In genomic region chr19:6530359-6530758, GRCm38 (mm10) we compare ENCODE assay signal across 12 mouse cellular contexts. TPM values are rescaled to one million over a fixed set of nuclear protein-coding genes. Genes with fewer than 3 reads are reported as not detected.
DNase-seq lines count a peak whose midpoint lies in the region; ATAC-seq and TF ChIP-seq lines count a peak whose summit lies in the region.
"Had no signal": no experiment of that assay in that cellular context is flagged by ENCODE, and none has a peak within 500 bp of the region (broad histone marks: within the 10 kb centered on the region; RNA-seq: fewer than 3 reads in every experiment).

No protein-coding gene starts in this region.

- peaks cover 60% of the 10 kb centered on the region for H3K27me3 ChIP-seq in liver, embryonic 11.5 days (replicated peaks; ENCODE audit: control insufficient read depth, insufficient read depth, low read length)
- H3K27me3 ChIP-seq in liver, postnatal 0 days (ENCODE audit: insufficient read depth, low read length), result peaks cover 47% of the 10 kb centered on the region
- H3K27me3 ChIP-seq in hindbrain, embryonic 15.5 days, result no peaks in the 10 kb centered on the region
- no peaks in the 10 kb centered on the region for H3K27me3 ChIP-seq in neural tube, embryonic 15.5 days (replicated peaks)

- H3K9me3 ChIP-seq in liver, embryonic 11.5 days (ENCODE audit: control insufficient read depth, low read length), result no peaks in the 10 kb centered on the region
- H3K9me3 ChIP-seq in liver, postnatal 0 days (ENCODE audit: low read length), result no peaks in the 10 kb centered on the region
- H3K9me3 ChIP-seq in hindbrain, embryonic 15.5 days, result no peaks in the 10 kb centered on the region
- H3K9me3 ChIP-seq in neural tube, embryonic 15.5 days (replicated peaks), result no peaks in the 10 kb centered on the region

- no peak for DNase-seq in gastrocnemius, adult 2 months
- DNase-seq in gastrocnemius, postnatal 14 days, result no peak
- no peak for DNase-seq in liver, embryonic 11.5 days (ENCODE audit: low spot score)
- DNase-seq in liver, postnatal 0 days, result no peak
- DNase-seq in right cerebral cortex, adult 2 months (ENCODE audit: low spot score in 2 of 2), result no peak
- no peak for DNase-seq in frontal cortex, postnatal 36 days (ENCODE audit: low spot score in 2 of 2)

- 39% methylated on average over 13 of the region's 13 CpGs for WGBS in liver, embryonic 11.5 days
- WGBS in liver, postnatal 0 days (ENCODE audit: insufficient replicate concordance), result 34% methylated on average over 13 of the region's 13 CpGs
- 19% methylated on average over 13 of the region's 13 CpGs for WGBS in hindbrain, embryonic 15.5 days
- WGBS in neural tube, embryonic 15.5 days, result 15% methylated on average over 13 of the region's 13 CpGs

- no peaks in the 10 kb centered on the region; the same call in 1 of the 2 replicates for H3K4me1 ChIP-seq in liver, embryonic 11.5 days (replicated peaks; ENCODE audit: control insufficient read depth, insufficient read depth, low read length)
- peaks cover 7% of the 10 kb centered on the region; the same call in 1 of the 2 replicates for H3K4me1 ChIP-seq in liver, postnatal 0 days (ENCODE audit: insufficient read depth)
- H3K4me1 ChIP-seq in hindbrain, embryonic 15.5 days (replicated peaks), result peaks cover 71% of the 10 kb centered on the region
- peaks cover 56% of the 10 kb centered on the region for H3K4me1 ChIP-seq in neural tube, embryonic 15.5 days

- H3K4me2 ChIP-seq in liver, embryonic 11.5 days, result peak overlapping the region; percentile 12; the same call in 1 of the 2 replicates
- no peak overlapping the region for H3K4me2 ChIP-seq in liver, postnatal 0 days (ENCODE audit: low read depth, low read length)
- H3K4me2 ChIP-seq in hindbrain, embryonic 15.5 days, result peak overlapping the region; percentile 37
- peak overlapping the region; percentile 37 for H3K4me2 ChIP-seq in neural tube, embryonic 15.5 days

- ATAC-seq in liver, embryonic 11.5 days (replicated peaks; ENCODE audit: low FRiP score), result no peak
- no peak for ATAC-seq in liver, postnatal 0 days
- no peak for ATAC-seq in hindbrain, embryonic 15.5 days (ENCODE audit: low FRiP score, low read depth)
- ATAC-seq in neural tube, embryonic 15.5 days (ENCODE audit: low FRiP score), result no peak

- intact Hi-C loops in gastrocnemius, adult 2 months (cut with DNase I), result no loop called here
- intact Hi-C loops in gastrocnemius, postnatal 14 days (cut with DNase I; ENCODE audit: low total_unique reads), result no loop called here

- peak overlapping the region; percentile 73 for H3K4me3 ChIP-seq in gastrocnemius, adult 2 months
- no peak overlapping the region for H3K4me3 ChIP-seq in liver, embryonic 11.5 days (ENCODE audit: low read depth, low read length)
- no peak overlapping the region for H3K4me3 ChIP-seq in liver, postnatal 0 days (ENCODE audit: low read depth, low read length)
- H3K4me3 ChIP-seq in hindbrain, embryonic 15.5 days, result 0 out of 2 replicates have a peak overlapping the region, but pooled peaks have one; percentile 3
- no peak overlapping the region for H3K4me3 ChIP-seq in neural tube, embryonic 15.5 days (replicated peaks)

- no peak overlapping the region for H3K27ac ChIP-seq in gastrocnemius, adult 2 months
- H3K27ac ChIP-seq in liver, embryonic 11.5 days (ENCODE audit: low read depth, low read length), result no peak overlapping the region
- H3K27ac ChIP-seq in liver, postnatal 0 days (ENCODE audit: low read depth), result no peak overlapping the region
- H3K27ac ChIP-seq in hindbrain, embryonic 15.5 days (replicated peaks), result peak overlapping the region; percentile 31; the same call in 1 of the 2 replicates
- H3K27ac ChIP-seq in neural tube, embryonic 15.5 days (replicated peaks), result peak overlapping the region; percentile 69

- H3K36me3 ChIP-seq in liver, embryonic 11.5 days (ENCODE audit: control insufficient read depth, insufficient read depth, low read length), result no peaks in the 10 kb centered on the region
- no peaks in the 10 kb centered on the region for H3K36me3 ChIP-seq in liver, postnatal 0 days (replicated peaks; ENCODE audit: insufficient read depth, low read length)
- peaks cover 12% of the 10 kb centered on the region for H3K36me3 ChIP-seq in hindbrain, embryonic 15.5 days
- peaks cover 18% of the 10 kb centered on the region for H3K36me3 ChIP-seq in neural tube, embryonic 15.5 days

- no peak for TF ChIP-seq EP300 in liver, postnatal 0 days (IDR thresholded peaks at IDR 0.05; ENCODE audit: low read depth)

- TF ChIP-seq CTCF in gastrocnemius, adult 2 months (IDR thresholded peaks at IDR 0.05), result no peak
- TF ChIP-seq CTCF in liver, postnatal 0 days (IDR thresholded peaks at IDR 0.05; ENCODE audit: low read depth), result no peak

- no peak overlapping the region for H3K9ac ChIP-seq in liver, embryonic 11.5 days (ENCODE audit: low read depth, low read length)
- H3K9ac ChIP-seq in liver, postnatal 0 days (replicated peaks), result no peak overlapping the region
- H3K9ac ChIP-seq in hindbrain, embryonic 15.5 days, result no peak overlapping the region
- H3K9ac ChIP-seq in neural tube, embryonic 15.5 days (replicated peaks), result no peak overlapping the region

RNA-seq across cellular contexts. Expression of gene Slc22a12, which starts 12.5 kb away (rescaled TPM):
- not detected for total RNA-seq in gastrocnemius, adult 2 months (2021)
- total RNA-seq in gastrocnemius, postnatal 14 days (2021), result not detected
- not detected in 2 replicates for polyA plus RNA-seq in liver, embryonic 11.5 days (2014; fragmentation: Nextera tagmentation; extraction: Ambion mirVana)
- polyA plus RNA-seq in liver, postnatal 0 days (2015; fragmentation: Nextera tagmentation; extraction: Ambion mirVana), result not detected in 2 replicates
- not detected in 2 replicates for polyA plus RNA-seq in hindbrain, embryonic 15.5 days (2015; fragmentation: Nextera tagmentation; extraction: Ambion mirVana)
- polyA plus RNA-seq in neural tube, embryonic 15.5 days (2015; fragmentation: Nextera tagmentation; extraction: Ambion mirVana), result 0.14 TPM in 1 of 2 replicates, not detected in the other
- total RNA-seq: hematopoietic stem cell, adult 5-6 weeks; MEL; neutrophil, adult 5-6 weeks had no signal
- polyA plus RNA-seq: limb, embryonic 14.5 days had no signal

Comparison
In these comparisons a context has a peak if more than half of its experiments do, and no peak if none do; other contexts are left out.
1. H3K27ac ChIP-seq: peak in hindbrain, embryonic 15.5 days (single experiment) and neural tube, embryonic 15.5 days (single experiment); none in gastrocnemius, adult 2 months (single experiment), liver, embryonic 11.5 days (single experiment) and liver, postnatal 0 days (single experiment).
2. H3K4me3 ChIP-seq: peak in gastrocnemius, adult 2 months (single experiment) and hindbrain, embryonic 15.5 days (single experiment); none in liver, embryonic 11.5 days (single experiment), liver, postnatal 0 days (single experiment) and neural tube, embryonic 15.5 days (single experiment).